Mouse (Mus musculus): Measurements from ENCODE around the gene Ambra1.

- TF ChIP-seq CTCF (IDR thresholded peaks at IDR 0.05; ENCODE audit: extremely low read depth, insufficient read depth, low read length) (no peak), POLR2A (IDR thresholded peaks at IDR 0.05; ENCODE audit: extremely low read depth, insufficient read depth, low read length) (no peak)
Measured at GRCm38 (mm10) chr2:91844085-91844484, 114.2 kb downstream of the Ambra1 start.
